Mouse (Mus musculus) left cerebral cortex, postnatal 25 days (tissue): ENCODE measurements around the gene Syn3. TPM values are rescaled to one million over a fixed set of nuclear protein-coding genes. Genes with fewer than 3 reads are reported as not detected.

Source experiments
- DNase-seq, 2 experiments: peaks; one replicate each; pipeline ENCODE4 v3.0.0; 2022; ENCODE audit warnings: low spot score in 2 of 2, mixed read lengths in 1 of 2
- intact Hi-C: fragments of 180-260 bp; cut with DNase I; formaldehyde crosslinking; loops from one replicate; pipeline ENCODE4 v1.15.1; 2025
- total RNA-seq, 2 experiments: library from RNA; stranded (reverse); gene quantifications; 2 replicates each; pipeline ENCODE4 v1.2.3; 2021

The Syn3 gene
- total RNA-seq, 2 experiments from 2014 or later = 26.1 to 31.8 TPM

DNA sequence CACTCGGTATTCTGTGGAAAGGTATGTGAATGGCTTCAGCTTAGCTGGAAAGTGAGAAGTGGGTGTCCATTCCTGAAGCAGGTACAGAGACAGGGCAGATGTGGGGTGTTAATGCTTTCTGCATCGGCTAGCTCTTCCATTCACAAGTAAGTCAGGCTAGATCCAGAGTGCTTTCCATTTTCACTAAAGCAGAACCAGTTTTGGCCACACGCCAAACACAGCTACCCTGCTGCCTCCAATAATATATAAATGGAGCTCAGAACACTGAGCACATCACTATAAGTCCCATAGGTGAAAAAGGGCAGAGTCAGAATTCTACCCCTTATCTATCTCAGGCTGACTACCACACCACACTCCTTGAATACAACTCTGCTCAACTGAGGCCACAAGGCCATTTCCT, 69.0 kb downstream of the Syn3 start:
- no peak for DNase-seq
- intact Hi-C loops = no loop called here

DNA sequence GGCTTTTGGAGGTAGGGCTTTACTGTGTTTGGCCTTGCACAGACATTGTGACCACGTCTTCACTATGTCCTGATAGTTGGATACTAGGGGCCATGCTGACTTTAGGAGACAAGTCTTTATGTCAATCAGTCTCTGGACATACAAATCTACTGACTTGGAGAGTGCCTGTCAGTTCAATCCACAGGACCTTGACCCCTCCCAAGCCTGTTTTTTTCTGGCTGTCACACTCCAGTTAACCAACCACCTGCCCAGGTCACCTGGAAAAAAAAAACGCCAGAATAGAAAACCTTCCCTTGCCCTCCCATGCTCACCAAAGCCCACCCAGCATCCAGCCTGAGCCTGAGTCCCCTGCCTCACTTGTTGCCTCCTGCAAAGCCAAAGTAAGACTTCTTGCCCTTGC, 70.7 kb downstream of the Syn3 start:
- intact Hi-C loops = no loop called here
- no peak for DNase-seq

DNA sequence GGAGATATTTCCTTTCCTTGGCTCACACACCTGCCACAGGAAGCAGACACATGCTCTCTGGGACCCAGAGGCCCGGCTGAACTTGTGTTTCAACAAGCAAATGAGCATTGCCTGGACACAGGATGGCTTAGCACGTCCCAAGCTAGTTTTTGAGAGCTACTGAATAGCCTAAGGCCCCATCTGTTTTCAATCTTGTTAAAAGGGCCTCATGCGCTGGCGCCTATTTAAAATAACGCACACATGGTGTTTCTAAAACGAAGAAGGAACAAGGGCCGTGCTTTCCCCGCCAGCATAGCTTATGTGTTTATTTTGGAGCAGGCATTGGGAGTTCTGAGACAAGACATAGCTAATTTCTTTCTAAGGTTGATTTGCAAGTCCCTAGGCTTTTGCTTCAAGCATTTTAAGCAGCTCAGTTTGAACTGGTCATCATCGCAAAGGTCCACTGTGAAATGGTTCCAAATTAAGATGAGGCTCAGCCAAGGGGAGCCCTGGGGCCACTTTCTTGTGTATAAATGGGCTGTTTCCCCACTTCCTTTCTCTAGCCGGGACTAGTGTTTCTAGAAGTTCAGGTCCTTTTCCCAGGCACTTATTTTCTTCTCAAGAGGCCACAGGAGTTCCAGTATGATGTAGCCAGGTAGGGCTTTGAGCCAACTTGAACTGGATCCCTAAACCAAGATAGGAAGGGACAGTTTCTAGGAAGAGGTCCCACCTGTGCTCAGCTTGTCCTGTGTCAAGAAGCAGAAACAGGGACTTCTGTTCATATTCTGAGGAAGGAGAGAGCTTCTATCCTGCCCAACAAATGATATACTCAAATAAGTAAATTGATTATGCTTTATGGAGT, 72.8 kb downstream of the Syn3 start:
- intact Hi-C loops = no loop called here
- DNase-seq = peak; percentile 34 to 65

DNA sequence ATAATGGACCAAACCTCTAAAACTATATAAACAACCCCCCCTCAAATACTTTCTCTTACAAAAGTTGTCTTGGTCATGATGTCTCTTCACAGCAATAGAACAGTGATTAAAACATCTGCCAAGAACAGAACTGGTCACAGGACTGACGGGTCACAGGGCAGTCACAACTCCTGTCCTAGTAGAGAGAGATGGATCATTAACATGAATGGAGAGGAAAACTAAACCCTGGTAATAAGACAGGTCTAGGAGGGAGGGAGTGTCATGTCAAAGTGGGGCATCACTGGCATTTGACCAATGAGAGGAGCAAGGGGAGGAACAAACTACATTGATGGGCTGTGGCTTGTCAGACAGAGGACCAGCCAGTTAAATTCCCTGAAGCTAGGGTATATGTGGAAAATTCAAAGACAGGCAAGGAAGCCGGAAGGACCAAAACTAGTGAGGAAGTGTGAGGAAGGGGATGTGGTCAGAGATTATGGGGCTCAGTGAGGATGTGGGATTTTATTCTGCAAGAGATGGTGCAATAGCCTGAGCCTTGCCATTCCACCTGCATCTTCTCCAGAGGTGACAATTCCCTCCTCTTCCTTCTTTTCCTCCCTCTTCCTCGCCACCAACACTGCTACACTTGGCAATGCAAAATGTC, 76.8 kb downstream of the Syn3 start:
- DNase-seq = no peak
- intact Hi-C loops = no loop called here

GRCm38 (mm10) chr10:86418931-86419330, 79.8 kb downstream of the Syn3 start:
- DNase-seq = no peak
- intact Hi-C loops = no loop called here

DNA sequence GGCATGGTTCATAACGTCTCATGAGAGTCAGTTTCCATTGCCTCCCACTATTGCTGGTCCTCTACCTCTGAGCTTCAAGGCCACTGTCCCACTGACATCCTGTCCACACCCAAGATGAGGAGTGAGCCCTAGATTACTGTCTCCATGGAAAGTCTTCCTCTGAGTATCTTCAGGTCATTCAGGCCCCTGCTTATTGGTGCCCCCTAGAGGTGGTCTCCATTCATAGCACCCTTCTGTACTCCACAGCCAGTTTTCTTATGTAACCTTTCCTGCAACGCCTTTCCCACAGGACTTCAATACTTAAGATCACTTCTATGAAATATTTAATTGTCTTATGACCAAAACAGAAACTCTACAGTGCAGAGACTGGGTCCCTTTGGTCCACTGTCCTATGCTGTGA, 80.4 kb downstream of the Syn3 start:
- intact Hi-C loops = no loop called here
- no peak for DNase-seq

DNA sequence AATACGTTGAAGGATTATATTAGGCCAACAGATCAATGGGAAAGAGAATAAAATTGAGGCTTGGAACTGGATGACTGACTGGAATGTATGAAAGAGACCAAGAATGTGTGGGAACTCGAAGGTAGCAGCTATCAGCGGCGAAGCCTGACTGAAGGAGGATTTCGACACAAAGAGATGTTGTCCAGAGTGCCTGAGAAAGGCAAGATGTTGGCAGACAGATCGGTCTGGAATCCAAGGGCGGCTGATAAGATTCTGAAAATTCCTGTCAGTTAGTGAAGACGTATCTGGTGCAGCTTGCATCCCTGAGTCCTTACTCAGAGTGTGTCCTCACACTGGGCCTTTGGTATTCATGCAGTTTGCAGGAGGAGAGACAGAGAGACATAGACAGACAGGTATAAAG, 81.9 kb downstream of the Syn3 start:
- intact Hi-C loops = no loop called here
- DNase-seq = no peak

DNA sequence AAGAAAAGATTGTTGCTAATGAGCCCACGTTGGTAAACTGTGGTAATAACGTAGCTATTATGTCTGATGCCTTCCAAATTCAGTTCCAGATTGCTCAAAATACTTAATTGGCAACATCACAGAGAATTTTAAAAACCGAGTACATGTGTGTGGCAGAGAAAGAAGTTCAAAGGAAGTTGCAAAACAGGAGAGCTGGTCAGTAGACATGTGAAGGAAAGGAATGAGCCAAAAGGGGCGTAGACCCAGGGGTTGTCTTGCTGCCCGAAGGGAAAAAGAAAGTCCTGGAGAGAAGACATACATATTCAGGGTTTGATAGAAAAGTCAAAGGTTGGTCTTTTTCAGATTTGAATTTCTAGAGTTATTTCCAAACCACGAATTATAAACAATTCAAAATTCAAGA, 87.8 kb downstream of the Syn3 start:
- intact Hi-C loops = no loop called here
- no peak for DNase-seq

DNA sequence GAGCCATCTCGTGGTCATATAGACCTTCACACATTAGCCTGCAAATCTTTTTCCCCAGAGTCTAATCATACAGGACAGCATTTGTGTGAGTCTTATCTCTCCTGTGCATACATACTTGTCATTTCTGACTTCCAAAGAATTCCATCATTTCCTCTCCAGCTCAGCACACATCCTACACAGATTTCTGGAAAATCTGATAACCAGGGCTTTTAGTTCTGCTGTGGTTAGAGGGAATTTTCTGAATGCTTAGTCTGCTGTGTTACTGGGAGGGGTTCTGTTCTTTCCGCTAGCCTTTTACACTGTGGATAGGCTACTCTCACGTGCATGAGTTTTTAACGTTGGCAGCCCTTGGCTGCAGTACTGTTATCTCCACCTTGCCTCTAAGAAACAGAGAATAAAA, 91.7 kb downstream of the Syn3 start:
- intact Hi-C loops = no loop called here
- DNase-seq = no peak

- no peak for DNase-seq
- intact Hi-C loops = no loop called here
Observed at GRCm38 (mm10) chr10:86398347-86398720, 100.4 kb downstream of the Syn3 start.

GRCm38 (mm10) chr10:86397577-86398346, 100.9 kb downstream of the Syn3 start:
- intact Hi-C loops = no loop called here
- DNase-seq = no peak

DNA sequence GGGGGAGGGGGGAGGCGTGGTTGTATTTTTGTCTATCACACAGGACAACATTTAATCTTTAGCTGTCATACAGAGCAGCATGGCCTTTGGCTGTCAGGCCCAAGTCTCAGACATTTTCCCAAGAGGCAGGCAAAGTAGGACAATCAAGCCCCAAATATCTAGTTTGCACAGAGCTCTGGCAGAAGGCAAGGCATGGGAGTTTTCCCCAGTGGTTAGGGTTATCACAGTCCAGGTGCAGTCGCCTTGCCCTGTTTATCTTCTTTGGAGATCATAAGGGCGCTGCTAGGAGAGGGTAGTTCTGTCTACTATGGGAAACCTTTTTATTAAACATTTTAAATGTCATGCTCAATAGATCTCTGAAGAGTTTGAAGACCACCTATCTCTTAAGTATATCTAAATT, 106.3 kb downstream of the Syn3 start:
- DNase-seq = no peak
- intact Hi-C loops = no loop called here

DNA sequence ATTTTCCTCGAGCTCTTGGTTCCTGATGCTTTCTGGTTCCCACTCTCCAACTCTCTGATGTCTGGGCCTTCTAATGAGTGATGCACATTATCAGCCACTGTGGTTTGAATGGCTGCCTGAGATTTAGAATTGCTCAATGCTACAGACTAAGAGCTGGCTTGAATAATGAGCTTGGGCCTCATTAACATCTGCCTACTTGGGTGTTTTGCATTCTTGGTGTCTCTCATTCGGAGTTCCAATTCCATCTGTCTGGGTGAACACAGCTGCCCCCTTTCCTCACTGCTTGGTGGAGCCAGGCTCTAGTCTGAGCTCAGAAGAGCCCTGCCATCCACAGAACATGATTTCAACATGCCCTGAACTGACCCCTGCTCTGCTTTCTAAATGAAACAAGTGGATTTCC, 108.8 kb downstream of the Syn3 start:
- DNase-seq = peak in 1 of 2 experiments; percentile 70
- intact Hi-C loops = no loop called here

DNA sequence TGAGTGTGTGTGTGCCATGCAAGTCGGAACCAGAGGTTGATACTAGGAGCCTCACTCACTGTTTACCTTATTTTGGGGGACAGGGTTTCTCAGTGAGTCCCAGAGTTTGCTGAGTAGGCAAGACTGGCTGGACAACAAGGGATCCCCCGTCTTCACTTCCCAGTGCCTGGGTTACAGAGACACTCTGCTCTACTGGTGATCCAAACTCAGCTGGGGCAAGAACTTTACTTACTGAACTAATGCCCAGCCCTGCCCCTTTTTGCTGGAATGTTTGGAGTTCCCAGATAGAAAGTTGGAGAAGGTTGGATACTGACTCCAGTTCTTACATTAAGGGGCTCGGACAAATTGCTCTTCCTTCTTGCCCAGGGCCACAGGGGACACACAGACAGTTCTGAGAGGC, 109.3 kb downstream of the Syn3 start:
- no peak for DNase-seq
- intact Hi-C loops = no loop called here

DNA sequence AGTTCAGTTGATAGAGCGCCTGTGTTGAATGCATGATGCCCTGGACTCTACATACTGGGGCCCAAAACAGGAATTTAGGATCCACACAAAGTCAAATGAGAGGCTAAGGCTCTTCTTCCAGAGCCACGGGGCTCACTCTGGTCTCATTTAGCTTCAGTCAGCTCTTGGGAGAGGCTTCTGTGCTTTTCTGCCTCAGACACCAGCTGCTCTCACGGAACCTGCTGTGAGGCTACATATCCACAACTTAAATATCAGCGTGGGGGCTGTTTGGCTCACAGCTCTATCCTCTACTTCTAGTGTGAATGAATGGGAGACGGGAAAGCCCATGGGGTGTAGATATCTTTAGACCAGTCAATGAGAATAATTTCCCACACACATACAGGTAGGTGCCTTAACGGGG, 109.9 kb downstream of the Syn3 start:
- DNase-seq = peak; percentile 54 to 89
- intact Hi-C loops = no loop called here

- peak; percentile 19 to 46 for DNase-seq
- intact Hi-C loops = no loop called here
Observed at GRCm38 (mm10) chr10:86387821-86388440, 110.8 kb downstream of the Syn3 start.

DNA sequence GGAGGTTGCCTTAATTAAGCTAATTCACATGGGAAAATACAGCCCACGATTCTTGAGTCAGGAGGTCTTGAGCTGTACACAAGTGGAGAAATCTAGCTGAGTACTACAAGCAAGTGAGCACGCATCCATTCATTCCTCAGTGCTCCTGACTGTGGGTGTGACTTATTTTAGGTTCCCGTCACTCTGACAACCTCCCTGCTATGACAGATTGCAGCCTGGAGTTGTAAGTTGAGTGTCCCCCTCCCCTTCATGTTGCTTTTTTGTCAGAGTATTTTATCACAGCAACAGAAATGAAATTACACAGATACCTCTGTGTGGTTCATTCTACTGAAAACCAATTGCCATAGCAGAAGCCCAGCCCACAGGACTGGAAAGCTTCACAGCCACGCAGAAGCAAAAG, 112.5 kb downstream of the Syn3 start:
- no peak for DNase-seq
- intact Hi-C loops = no loop called here

DNA sequence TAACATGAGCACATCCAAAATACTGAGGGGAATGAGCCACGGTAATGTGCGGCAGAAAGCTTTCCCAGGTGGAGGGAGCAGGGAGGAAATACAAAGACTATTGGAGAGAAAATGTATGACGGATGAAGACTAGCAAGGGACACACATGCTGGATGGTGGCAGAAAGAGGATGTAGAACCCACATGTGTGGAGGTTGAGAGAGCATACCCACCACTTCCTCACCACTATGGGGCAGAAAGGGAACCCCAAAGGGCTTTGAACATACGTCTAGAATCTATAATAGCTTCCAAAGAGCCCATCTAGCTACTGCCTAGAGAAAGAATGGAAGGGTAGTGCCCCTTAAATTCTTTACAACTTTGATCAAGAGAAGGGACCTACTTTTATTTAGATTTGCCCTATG, 113.0 kb downstream of the Syn3 start:
- intact Hi-C loops = no loop called here
- DNase-seq = no peak

GRCm38 (mm10) chr10:86384655-86385054, 114.0 kb downstream of the Syn3 start:
- no peak for DNase-seq
- intact Hi-C loops = no loop called here

DNA sequence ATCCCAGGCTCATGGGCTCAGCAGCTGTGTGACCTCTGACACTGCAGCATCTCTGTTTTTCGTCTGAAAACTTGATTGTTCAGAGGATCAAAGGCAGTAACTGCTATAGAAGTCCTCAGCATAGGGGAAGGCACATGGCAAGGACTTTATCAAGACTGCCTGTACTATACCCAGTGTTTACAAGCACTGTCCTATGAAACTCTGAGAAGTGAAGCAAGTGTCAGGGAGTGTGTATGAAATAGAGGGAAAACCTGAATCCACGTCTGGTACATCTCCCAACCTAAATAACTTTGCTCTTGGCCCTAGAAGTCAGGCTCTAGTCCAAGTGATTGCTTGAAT, 116.8 kb downstream of the Syn3 start:
- no peak for DNase-seq
- intact Hi-C loops = no loop called here
